Mouse (Mus musculus): ENCODE measurements around the gene Camsap1. TPM values are rescaled to one million over a fixed set of nuclear protein-coding genes. Genes with fewer than 3 reads are reported as not detected.

Camsap1 gene
- 10 to 100 TPM in 1 of 3 experiments, 1 to 10 TPM in 2; 7.0 to 13.6 (median 8.6) TPM for polyA plus RNA-seq (2017; shearing (Covaris generic))

DNA sequence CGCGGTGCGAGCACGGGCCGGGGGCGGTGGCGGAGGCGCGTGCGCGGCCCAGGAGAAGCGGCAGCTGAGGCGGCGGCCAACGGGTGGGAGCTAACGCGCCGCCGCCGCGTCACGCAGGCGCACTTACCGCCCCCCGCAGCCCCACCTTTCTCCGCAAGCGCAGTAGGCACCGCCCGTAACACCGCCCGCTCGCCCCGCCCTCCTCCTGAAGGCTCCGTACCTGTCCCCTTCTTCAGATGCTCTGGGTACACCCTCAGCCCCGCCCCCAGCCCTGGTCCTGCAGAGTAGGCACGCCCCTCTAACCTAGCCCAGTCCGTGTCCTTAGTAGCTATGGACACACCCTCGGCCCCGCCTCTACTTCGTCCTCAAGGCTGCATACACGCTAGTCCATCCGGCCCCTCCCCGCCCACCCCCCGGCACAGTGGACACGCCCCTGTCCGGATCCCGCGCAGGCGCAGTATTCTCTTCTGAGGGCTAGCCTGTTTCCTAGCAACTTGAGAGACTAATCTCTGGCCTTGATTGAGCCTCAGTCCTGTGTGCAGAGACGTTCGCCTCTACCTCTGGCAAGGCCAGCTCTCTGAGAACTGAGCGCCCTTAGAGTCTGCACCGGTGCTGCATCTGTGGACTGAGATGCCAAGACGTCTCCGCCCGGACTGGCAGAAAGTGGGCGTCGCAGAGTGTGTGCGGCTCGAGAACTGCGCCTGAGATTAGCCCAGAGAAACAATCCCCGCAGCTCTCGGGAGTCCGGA is at the start of gene Camsap1:
Gene Camsap1 (minus strand): TSS at position 124 of the 749 bp plus-strand sequence.
- peak; percentile 97 for ATAC-seq

DNA sequence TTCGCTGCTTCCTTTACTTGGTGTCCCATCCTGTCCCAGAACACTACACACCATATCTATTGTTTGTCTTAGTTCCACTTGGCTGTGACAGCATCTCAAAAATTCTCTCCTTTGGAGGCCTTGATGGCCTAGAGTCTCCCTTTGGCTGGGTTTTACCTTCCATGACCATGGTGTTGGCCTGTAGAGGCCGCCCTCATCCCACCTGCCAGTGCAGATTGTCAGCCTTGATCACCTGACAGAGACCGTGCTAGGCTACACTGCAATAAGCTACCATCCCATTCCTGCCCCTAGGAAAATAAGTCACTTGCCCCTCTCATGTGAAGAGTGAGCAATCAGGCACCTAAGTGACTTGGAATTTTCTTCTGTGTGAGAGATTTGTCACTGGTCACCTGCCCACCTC is 47.2 kb upstream of the Camsap1 start:
- ATAC-seq, result no peak

DNA sequence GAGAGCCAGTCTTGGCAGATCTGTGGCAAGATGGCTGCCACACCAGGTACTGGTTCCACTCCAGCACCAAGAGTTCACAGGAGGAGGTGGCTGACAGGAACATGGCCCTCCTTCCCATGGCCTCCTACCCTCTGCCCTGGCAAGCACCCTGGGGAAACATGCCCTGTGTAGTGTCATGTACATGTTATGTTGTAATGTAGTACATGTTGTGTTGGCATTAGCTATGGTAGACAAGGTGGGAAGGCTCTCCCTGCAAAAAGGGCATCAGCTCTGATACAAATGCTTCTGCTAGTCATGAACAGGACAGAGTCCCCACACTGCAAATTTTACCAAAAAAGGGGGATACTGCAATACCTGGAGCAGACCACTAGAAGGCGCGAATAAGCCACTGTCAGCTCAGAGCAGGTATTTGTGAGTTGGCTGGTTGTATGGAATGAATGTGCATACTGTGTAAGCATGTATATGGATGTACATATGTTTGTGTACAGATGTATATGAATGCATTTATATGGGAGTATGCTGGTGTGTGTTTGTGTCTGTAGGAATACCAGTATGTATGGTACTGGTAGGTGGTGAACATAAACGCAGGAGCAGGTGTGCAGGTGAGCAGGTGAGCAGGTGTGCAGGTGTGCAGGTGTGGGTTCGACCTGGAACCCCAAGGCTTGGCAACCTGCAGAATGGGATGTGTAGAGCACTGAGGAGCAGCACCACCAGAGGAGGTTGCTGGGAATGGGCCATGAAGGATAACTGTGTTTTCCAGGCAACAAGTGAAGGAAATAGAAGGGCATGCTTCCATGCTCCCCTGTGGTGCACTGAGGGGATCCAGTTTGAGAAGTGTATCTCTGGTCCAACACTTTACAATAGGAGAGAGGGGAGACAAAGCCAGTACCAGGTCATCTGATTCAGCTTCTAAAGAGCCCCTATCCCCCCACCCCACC is 41.3 kb upstream of the Camsap1 start:
- ATAC-seq, result no peak

DNA sequence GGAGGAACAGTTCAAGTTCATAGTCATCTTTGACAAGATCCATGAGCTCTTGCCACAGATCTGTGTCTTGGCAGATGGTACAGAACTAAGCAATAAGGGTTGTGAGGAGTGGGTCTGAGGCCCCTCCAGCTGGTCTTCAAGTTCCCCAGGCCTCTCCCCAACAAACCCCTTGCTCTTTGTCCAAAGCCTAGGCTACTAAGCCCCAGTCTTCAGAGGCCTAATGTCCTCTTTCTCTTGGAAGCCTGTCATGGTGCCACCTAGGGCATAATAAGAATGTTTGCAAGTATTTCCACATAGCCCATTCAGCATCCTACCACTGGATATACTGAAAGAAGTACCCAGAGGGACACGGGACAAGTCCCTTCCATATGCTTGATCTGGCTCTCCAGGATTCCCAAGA is 39.5 kb upstream of the Camsap1 start:
- ATAC-seq, result no peak

DNA sequence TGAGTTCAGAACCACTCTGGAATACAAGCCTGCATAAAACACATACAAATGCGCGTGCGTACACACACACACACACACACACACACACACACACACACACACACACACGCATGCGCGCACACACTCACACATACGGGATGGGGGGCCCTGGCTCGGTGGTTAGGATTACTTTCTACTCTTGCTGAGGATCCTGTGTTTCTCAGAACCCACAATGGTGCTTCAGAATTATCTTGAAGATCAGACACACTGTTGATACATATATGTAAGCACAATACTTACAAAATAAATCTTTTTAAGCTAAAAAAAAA is 39.1 kb upstream of the Camsap1 start:
- ATAC-seq, result no peak

DNA sequence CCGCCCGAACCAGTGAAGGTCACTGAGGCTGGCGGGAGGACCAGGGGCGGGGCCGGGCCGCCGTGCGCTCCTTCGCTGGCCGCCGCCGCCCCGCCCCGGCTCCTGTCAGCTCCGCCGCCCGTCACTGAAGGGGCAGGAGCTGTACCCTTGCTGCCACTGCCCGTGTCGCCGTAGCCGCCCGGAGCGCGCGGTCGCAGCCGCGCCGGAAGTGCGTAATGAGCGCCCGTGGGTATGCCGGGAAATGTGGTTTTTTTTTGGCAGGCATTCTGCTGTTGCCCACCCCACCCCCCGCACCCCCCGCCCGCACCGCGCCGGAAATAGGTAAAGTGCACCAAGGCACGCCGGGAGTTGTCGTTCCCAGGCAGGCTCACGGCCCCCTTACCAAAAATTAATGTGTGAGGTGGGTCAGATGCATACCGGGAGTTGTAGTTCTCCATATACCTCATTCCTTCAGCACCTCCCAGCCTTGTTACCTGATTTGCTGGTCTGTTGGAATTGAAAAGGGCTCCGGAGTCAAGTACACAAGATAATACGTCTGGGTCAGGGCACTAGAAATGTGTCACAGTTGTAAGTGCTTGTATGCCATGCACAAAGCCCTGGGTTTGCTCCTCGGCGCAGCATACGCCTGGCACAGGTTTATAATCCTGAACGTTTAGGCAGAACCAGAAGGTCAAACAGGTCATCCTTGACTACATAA is 38.6 kb upstream of the Camsap1 start, which contains the start of gene Ubac1:
Gene Ubac1 (minus strand): TSS at position 187 of the 697 bp plus-strand sequence.
- peak; percentile 80 for ATAC-seq

DNA sequence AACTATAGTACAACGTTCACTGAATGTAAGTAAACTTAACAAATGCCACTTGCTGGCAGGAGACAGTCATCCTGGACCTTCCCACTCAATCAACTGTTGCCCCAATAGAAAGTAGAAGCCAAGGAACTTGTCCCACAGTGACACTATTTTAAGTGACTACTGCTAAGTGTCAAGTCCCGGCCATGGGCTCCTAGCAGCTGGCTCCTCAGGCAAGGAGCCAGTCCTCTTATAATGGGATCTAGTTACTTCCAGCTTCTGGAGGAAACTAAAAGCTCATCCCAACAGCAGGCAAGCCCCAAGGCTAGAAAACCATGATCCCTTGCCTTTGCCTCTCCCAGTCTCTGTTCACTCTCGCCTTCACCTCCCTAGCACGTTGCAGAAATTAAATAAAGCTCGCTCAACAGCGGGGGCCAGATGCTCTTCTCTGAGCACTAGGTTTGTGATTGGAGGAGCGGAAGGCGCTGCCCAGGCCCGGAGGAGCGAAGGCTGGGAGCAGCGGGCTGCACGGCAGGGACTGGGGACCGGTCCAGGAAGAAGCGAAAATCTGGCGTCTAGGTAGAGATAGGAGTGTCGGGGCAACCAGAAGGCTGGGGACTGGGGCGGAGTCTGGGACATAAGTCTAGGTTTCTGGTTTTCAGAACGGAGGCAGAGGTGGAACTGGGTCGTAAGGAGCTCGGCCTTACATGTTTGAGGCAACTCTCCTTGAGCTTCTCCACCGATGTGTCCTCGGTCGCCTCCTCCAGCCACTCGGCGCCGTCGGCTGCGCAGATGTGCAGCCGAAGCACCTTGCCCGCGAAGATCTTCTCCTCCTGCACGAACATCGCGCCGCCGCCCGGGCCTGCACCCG is 37.9 kb upstream of the Camsap1 start:
- peak; percentile 61 for ATAC-seq

DNA sequence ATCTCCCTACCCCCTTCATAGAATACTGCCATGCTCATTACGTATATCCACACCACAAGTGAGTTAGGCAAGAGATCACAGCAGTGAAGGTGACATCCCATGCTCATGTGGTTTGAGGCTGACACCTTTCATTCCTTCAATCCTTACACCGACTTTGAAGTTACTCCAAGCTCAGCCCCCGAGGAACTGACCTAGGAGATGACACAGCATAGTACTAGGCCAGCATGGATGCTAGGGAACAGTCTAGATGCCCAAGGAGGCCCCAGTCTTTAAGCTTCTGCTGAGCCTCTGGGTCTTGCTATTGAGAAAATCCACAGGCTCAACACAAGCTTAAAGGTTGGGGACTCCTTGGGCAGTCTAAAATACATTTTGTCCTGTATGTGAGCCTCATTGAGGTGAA is 36.8 kb upstream of the Camsap1 start:
- no peak for ATAC-seq

DNA sequence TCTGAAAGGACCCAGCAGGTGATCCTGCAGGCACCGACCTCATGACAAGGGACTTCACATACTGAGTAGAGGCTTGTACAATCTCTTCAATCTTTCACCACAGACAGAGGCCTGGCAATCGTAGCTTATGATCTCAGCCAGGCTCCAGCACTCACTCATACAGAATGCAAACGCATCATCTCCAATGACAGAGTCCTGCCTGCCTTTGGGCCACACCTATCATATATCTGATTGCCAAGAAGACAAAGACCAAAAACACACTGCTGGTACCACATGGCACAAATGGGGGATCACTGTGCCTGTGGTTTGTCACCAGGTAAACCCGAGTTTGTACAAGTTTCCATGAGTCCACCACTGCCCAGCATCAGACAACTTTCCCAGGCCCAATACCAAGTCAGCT is 34.2 kb upstream of the Camsap1 start:
- no peak for ATAC-seq

DNA sequence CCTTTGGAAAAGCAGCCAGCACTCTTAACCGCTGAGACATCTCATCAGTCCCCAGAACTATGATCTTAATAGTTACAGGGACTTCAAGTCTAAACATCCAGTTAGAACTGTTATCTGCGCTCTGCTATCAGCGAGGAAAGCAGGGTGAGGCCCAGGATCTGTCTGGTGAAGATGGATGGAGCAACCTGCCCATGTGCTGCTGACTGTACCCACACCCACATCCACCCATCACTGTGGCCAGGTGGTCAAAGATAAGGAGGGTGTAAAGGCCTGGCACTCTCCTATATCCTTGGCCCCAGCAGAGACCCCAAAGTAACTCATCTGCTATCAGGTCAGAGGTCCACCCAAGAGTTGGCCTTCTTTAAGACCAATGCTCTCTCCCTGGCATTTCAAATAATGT is 30.6 kb upstream of the Camsap1 start:
- no peak for ATAC-seq

DNA sequence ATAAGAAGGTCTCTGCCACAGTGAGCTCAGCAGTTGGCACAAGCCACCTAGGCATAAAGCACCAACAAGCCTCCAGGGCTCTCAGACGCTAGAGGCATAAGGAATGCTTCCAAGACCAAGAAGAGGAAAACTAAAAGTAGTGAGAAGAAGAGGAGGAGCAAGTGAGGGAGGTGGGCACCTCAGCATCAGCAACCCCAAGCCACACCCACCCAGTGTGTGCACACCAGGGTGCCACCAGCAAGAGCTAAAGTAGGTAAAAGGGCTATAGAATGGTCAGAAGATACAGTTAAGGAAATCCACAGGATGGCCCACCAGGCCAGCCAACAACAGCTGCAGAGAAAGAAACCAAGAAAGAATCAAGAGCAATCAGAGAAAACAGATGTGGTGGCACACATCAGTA is 28.3 kb upstream of the Camsap1 start:
- no peak for ATAC-seq

DNA sequence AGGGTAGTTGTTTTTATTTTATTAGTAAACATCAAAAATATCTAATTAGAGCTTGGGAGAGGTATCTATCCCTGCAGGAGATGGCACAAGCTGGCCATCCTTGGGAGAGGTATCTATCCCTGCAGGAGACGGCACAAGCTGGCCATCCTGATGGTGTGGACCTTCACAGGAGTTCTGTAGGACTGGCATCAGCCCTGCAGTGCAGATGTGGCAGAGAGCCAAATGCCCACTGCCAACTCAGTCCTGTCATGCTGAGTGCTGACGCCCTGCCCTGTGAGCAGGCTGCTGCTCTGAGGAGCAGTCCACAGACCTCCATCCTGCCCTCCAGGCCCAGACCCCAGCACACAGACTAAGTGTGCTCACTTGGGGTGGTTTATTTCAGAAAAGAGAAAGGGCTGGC is 18.9 kb upstream of the Camsap1 start:
- ATAC-seq, result no peak

DNA sequence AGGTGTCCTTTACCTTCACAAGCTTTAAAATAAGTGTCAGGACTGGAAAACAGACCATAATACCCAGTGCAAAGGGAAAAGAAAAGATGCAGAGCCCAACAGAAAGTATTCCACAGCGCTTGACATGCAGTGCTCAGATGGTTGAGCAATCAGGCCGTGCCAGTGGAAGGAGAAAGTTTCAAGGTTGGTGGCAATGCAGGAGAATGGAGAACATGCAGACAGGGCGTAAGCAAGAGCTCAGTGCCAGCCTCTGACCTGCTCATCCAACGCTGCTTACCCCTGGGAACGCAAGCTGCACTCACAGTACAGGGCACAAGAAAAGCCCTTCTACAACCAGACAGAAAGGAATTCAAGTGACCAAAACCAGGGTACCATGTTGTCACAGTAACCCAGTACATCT is 18.1 kb upstream of the Camsap1 start:
- ATAC-seq, result no peak

DNA sequence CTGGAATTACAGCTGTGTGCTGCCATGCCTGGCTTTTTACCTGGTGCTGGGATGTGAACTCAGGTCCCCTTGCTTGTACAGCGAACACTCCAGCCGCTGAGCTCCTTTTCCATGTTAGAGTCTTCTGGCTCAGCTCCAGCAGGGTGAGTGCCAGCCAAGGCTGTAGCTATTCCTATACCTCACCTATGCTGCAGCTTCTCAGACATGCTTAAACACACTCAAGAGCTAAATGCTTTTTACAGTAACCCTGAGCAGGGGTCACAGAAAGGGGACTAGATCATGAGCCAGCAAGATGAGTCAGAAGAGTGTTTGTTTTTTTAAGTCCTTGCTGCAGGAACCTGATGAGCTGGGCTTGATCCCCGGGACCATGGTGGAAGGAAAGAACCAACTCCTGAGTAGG is 14.6 kb upstream of the Camsap1 start:
- no peak for ATAC-seq

DNA sequence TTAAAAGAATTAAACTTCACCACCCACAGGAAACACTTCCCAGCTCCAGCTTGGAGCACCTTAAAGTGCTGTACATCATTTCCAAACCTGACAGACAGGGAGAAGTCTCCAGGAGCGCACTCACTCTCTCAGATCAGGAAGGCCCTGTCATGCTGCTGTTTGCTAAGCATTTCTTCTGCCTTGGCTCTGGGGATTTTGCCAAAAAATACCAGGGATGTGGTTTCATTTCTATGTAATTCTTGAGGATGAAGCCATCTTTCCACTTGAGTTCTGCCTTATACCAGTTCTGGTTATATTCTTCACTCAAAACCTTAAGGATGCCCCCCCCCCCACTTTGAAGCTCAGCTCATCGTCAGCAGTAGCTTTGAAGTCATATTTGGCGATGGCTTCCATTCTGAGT is 11.7 kb upstream of the Camsap1 start:
- ATAC-seq, result no peak

DNA sequence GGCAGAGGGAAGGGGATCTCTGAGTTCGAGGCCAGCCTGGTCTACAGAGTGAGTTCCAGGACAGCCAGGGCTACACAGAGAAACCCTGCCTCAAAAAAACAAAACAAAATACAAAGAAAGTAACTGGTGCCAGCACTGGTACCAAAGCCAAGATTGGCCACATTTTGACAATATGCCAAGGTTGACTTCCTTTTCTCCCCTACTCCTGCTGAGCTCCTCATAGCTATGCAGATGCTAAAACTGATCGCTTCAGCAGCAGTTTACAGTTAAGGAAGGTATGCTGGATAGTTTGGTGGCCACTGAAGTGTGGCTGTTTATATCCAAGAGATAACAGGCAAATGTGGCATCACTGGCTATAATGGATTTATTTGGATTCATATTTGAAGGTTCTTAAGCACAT is 9.2 kb upstream of the Camsap1 start:
- no peak for ATAC-seq

DNA sequence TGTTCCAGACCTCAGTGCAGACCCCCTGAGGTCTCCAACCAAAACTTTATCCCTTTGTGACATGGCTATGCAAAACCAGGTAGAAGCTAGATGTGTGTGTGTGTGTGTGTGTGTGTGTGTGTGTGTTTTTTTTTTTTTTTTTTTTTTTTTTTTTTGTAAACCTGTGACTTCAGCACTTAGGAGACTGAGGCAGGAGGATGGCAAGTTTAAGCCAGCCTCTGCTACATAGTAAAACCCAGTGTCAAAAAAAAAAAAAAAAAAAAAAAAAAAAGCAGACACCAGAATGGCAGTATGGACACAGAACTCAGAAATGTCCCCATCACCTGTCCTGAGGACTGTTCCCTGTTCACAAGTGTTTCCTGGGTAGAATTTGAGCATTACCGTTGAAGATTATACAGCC is 6.6 kb upstream of the Camsap1 start:
- no peak for ATAC-seq

DNA sequence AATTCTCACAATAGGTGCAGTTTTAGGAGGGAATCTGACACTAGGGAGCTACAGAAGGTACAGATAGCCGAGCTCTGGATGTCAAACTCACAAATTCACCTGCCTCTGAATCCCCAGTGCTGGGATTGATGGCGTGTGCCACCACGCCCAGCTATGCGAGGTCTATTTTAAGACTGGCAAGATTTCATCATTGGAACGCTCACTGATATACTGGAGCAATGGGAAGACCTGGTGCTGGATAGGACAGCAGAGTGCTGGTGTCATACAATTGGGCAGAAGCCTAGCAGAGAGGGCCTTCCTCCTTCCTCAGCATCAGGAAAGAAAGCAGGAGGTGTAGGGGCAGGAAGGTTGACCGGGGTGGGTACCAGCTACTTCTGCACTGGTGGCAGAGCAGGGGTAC is 4.7 kb upstream of the Camsap1 start:
- no peak for ATAC-seq

DNA sequence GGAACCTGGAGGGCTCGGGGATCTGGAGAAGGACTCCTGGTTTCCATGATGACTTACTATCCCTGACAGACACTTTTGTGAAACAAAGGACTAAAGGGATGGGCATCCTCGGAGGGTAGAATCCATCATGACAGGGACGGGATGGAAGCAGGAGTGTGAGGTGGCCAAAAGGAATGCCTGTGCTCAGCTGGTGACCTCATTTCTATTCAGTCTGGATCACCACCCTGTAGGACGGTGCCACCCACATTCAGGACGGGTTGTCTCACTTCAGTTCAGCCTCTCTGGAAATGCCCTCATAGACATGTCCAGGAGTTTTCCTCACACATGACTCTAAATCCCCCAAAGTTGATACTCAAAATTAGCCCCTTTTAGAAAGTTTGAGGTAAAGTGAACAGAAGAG is 3.5 kb upstream of the Camsap1 start:
- ATAC-seq, result no peak

DNA sequence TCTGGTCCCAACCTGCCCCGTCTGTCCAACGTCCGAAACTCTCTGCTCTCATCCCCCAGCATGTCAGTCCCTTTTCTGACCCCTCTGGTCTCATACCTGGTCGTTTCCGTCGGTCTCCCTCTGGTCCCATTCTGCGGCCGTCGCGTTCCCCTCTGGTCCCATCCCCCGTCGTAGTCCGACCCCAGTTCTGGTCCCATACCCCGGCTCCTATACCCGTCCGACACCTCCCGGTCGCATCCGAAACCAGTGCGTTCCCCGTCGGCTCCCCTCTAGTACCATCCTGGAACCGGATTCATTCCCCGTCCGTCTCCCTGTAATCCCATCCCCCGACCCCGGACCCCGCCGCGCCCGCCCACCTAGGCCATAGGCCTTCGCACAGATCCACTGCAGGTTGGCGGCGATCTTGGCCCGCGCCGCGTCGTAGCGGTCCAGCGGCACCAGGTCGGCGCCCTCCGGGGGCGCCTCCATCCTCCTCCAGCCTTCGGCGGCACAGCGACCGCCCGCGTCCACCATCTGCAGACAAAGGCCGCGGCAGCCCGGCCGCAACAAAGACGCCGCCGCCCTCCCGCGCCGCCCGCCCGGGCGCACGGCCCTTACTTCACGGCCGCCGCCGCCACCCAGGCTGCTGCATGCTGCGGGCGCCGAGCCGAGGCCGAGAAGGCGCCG is 523 bp downstream of the Camsap1 start:
- ATAC-seq, result no peak

DNA sequence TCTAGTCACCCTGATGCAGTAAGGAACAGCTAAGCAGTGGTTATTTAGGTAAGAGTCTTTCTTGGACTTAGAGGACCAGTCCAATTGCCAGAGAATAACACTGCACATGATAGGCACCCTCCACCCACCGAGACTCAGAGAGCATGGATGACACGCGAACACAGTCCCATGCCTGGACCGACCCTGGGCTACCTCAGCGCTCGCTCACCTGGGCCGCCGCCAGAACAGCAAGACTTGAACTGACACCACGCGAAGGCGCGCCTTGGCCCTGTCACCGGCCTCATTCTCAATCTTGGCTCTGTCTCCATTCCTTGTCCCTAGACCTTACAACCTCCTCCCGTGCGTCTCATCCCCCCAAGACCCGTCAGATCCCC is 1.0 kb downstream of the Camsap1 start:
- no peak for ATAC-seq

DNA sequence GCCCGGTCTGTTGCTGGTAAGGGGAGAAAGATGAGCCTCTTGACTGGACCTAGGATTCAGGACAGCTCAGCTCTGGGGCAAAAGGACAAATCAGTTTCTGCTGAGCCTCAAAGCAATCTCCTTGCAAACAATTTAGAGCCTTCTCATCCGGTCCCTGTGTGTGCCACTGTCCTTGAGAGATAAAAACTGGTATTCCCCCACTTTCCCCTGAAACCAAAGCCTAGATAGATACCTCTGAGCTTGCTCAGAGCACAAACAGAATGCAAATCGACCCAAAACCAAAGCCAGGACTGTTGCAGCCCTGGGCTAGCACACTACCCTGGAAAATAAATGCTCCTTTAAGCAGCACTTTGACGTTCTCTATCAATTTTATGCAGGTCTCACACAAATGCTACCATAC is 4.1 kb downstream of the Camsap1 start:
- ATAC-seq, result no peak

Measured in inflammation-experienced regulatory T-cells, adult 6 months (primary cell).